Mouse (Mus musculus): ENCODE measurements at regions not wholly inside any gene's neighbourhood (a gene's known extent, or its start where the extent isn't known, plus 50 kb on each side); places are given as distances from the start of the nearest gene placed in this dataset.
A peak's percentile ranks its signal among the peaks of the same experiment; 100 is the strongest.

DNA sequence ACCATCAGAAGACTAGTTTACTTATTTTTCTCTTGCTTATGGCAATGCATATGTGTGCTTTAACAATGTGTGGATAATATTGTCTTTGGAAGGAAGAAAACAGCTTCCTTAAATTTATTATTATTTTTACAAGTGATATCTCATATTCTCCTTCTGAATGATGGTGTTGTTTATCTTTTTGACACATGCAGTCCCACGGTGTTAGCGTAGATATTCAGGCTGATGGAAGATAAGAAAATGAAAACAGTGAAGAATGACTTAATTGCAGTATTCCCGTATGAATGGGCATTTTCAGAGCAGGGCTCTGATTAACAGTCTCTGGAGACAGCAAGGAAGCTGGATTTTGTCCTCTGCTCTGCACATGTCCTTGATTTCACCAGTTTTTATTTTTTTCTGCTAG, 303.5 kb upstream of the Pdcd1 start:
- DNase-seq, result no peak
- no peak for TF ChIP-seq CTCF (IDR thresholded peaks at IDR 0.05; ENCODE audit: low read depth)
- H3K9me3 ChIP-seq (ENCODE audit: low read depth, low read length), result no peaks in the 10 kb centered on the region

DNA sequence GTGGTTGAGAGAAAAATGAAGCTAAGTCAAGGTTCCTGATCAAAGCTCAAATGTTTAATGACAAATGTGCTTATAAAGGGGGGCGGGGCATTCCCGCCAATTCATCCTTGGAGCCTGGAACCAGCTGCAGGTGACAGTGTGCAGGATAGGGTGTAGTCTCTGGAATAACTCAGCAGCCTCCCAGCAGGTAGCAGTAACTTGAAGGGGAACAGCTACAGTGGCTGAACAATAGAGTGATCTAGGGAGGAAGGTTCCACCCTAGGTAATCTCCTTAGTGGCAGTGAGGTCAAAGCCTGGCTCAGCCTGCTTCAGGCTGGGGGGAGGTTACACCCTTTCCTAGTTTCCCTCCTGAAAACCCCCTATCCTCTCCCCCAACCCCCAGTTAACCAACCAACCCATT, 290.2 kb upstream of the Pdcd1 start:
- no peak overlapping the region for H3K9ac ChIP-seq
- TF ChIP-seq CTCF (IDR thresholded peaks at IDR 0.05; ENCODE audit: low read depth), result no peak
- 86% methylated on average over 2 of the region's 2 CpGs for WGBS
- H3K9me3 ChIP-seq (ENCODE audit: low read depth, low read length), result no peaks in the 10 kb centered on the region
- no peak overlapping the region for H3K27ac ChIP-seq (ENCODE audit: low read depth)
- H3K4me3 ChIP-seq (ENCODE audit: low read depth, low read length), result no peak overlapping the region
- ATAC-seq (ENCODE audit: insufficient read depth), result no peak
- no peaks in the 10 kb centered on the region for H3K4me1 ChIP-seq (ENCODE audit: insufficient read depth)
- DNase-seq, result no peak
- H3K27me3 ChIP-seq (ENCODE audit: insufficient read depth, low read length), result no peaks in the 10 kb centered on the region
- H3K36me3 ChIP-seq (ENCODE audit: insufficient read depth), result no peaks in the 10 kb centered on the region
- H3K4me2 ChIP-seq, result no peak overlapping the region

More for the DNA sequence above, 303.5 kb upstream of the Pdcd1 start:
- Histone ChIP-seq H3K4me1 (ENCODE audit: insufficient read depth) (no peaks in the 10 kb centered on the region), H3K27me3 (ENCODE audit: insufficient read depth, low read length) (no peaks in the 10 kb centered on the region), H3K27ac (ENCODE audit: low read depth) (no peak overlapping the region), H3K36me3 (ENCODE audit: insufficient read depth) (no peaks in the 10 kb centered on the region), H3K4me2 (no peak overlapping the region), H3K4me3 (ENCODE audit: low read depth, low read length) (no peak overlapping the region), H3K9ac (no peak overlapping the region)
- 27% methylated on average over 3 of the region's 3 CpGs for WGBS
- no peak for ATAC-seq (ENCODE audit: insufficient read depth)

DNA sequence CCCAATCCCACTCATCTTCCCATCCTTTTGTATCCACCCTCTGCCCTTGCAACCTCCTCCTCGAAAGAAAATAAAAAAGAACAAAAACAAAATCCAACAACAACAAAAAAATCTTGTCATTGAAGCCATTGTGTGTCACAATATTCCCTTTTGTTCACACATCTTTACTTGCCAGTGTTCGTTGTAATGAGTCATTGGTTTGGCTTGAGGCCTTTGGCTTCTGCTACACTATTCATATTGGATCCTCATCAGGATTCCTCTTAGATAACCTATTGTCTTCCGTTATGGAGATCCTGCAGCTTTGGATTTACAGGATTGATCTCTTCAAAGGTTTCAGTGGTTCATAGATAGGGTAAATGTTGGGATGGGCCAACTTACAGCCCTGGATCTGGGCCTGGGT, 288.9 kb upstream of the Pdcd1 start:
- H3K4me2 ChIP-seq, result no peak overlapping the region
- no peaks in the 10 kb centered on the region for H3K36me3 ChIP-seq (ENCODE audit: insufficient read depth)
- DNase-seq (no peak), ATAC-seq (ENCODE audit: insufficient read depth) (no peak)
- no peak for TF ChIP-seq CTCF (IDR thresholded peaks at IDR 0.05; ENCODE audit: low read depth)
- H3K4me1 ChIP-seq (ENCODE audit: insufficient read depth), result no peaks in the 10 kb centered on the region
- H3K27me3 ChIP-seq (ENCODE audit: insufficient read depth, low read length), result no peaks in the 10 kb centered on the region
- no peaks in the 10 kb centered on the region for H3K9me3 ChIP-seq (ENCODE audit: low read depth, low read length)
- H3K27ac ChIP-seq (ENCODE audit: low read depth), result no peak overlapping the region
- no peak overlapping the region for H3K9ac ChIP-seq
- no peak overlapping the region for H3K4me3 ChIP-seq (ENCODE audit: low read depth, low read length)
- WGBS, result 82% methylated on average over 3 of the region's 3 CpGs

DNA sequence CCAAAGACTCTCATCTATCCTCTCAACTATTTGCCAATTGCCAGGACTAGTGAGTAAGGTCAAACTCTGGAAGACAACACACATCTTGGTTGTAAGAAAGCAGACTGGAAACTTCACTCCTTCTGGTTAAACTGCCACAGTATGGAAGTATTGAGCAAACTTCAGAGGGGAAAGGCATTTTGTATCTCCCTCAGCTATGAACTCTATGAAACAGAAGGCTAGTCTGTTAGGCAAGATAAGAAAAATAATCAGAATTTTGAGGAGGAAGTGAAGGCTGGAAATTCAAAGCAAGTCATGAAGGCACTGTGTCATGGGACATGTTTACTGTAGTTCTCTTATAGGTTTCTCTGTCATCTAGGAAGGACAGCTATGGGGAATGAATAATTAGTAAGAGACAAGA, 265.7 kb upstream of the Pdcd1 start:
- TF ChIP-seq CTCF (IDR thresholded peaks at IDR 0.05; ENCODE audit: low read depth), result no peak
- Histone ChIP-seq H3K4me1 (ENCODE audit: insufficient read depth) (no peaks in the 10 kb centered on the region), H3K9ac (no peak overlapping the region), H3K9me3 (ENCODE audit: low read depth, low read length) (no peaks in the 10 kb centered on the region), H3K36me3 (ENCODE audit: insufficient read depth) (no peaks in the 10 kb centered on the region), H3K4me3 (ENCODE audit: low read depth, low read length) (no peak overlapping the region), H3K27ac (ENCODE audit: low read depth) (no peak overlapping the region), H3K4me2 (no peak overlapping the region), H3K27me3 (ENCODE audit: insufficient read depth, low read length) (no peaks in the 10 kb centered on the region)
- DNase-seq (no peak), ATAC-seq (ENCODE audit: insufficient read depth) (no peak)

DNA sequence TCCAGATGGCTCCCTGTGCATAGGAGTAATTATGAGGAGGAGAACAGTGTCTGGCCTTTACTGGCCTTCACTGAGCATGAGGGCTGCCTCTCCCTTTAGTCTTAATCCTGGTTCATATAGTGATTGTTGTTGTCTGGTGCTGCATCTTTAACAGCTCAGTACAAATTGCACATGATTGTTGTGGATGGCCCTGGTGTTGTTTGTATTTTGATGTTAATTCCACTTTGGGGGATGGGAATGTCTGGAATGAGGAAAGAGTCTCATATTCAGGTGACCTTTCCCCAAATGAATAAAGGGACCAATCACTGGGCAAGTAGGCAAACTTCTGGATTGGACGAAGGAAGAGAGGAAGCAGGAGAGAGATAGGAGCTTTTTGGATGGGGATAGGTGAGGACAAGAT, 246.0 kb upstream of the Pdcd1 start:
- DNase-seq, result no peak
- H3K9me3 ChIP-seq (ENCODE audit: low read depth, low read length), result no peaks in the 10 kb centered on the region
- H3K27ac ChIP-seq (ENCODE audit: low read depth), result no peak overlapping the region
- no peak overlapping the region for H3K4me2 ChIP-seq
- H3K9ac ChIP-seq, result no peak overlapping the region
- H3K4me1 ChIP-seq (ENCODE audit: insufficient read depth), result no peaks in the 10 kb centered on the region
- no peaks in the 10 kb centered on the region for H3K27me3 ChIP-seq (ENCODE audit: insufficient read depth, low read length)
- no peak overlapping the region for H3K4me3 ChIP-seq (ENCODE audit: low read depth, low read length)
- H3K36me3 ChIP-seq (ENCODE audit: insufficient read depth), result no peaks in the 10 kb centered on the region
- no peak for ATAC-seq (ENCODE audit: insufficient read depth)
- TF ChIP-seq CTCF (IDR thresholded peaks at IDR 0.05; ENCODE audit: low read depth), result no peak
- 67% methylated on average over 1 of the region's 1 CpGs for WGBS

DNA sequence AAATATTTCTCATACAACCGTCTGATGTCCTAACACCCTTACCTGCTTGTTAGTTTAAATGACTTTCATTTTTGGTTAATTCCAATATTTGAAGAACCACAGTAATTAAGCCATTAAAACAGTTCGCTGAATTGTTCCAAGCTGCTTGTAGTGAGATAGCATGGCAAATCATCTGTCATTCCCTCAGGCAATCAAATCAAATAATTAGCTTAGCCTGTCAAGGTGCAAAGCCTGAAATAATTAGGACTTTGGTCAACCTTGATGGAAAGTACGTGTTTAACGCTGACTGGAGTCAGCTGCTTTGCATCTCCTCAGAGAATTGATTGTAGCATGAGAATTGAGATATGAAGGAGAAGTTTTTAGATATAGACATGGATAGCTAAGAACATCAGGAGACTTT, 220.2 kb upstream of the Pdcd1 start:
- no peaks in the 10 kb centered on the region for H3K36me3 ChIP-seq (ENCODE audit: insufficient read depth)
- TF ChIP-seq CTCF (IDR thresholded peaks at IDR 0.05; ENCODE audit: low read depth), result no peak
- WGBS, result 87% methylated on average over 4 of the region's 4 CpGs

DNA sequence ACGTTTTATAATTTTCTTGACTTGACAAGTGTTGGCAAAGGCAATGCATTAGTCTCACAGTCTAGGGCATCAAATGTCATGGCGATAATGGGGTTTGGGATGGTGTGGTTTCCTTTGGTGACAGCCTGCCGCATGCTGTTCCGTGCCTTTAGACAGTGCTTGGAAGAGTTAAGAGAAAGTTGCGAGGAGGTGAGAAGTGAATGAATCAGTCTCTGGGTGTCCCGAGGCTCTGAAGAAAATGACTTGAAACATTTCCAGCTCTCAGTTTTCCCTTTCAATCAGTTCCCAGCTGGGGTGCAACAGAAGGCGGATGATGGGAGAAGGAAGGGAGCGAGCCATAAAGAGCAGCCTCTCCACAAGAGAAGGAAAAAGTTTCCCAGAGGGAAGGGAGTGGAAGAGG, 211.0 kb upstream of the Pdcd1 start:
- Histone ChIP-seq H3K9ac (no peak overlapping the region), H3K9me3 (ENCODE audit: low read depth, low read length) (no peaks in the 10 kb centered on the region), H3K4me2 (peak overlapping the region; percentile 39), H3K36me3 (ENCODE audit: insufficient read depth) (no peaks in the 10 kb centered on the region), H3K4me1 (ENCODE audit: insufficient read depth) (no peaks in the 10 kb centered on the region), H3K27ac (ENCODE audit: low read depth) (peak overlapping the region; percentile 20; the same call in 1 of the 2 replicates), H3K27me3 (ENCODE audit: insufficient read depth, low read length) (no peaks in the 10 kb centered on the region), H3K4me3 (ENCODE audit: low read depth, low read length) (no peak overlapping the region; the same call in 1 of the 2 replicates)
- DNase-seq, result peak; percentile 84
- peak; percentile 97 for ATAC-seq (ENCODE audit: insufficient read depth)
- TF ChIP-seq CTCF (IDR thresholded peaks at IDR 0.05; ENCODE audit: low read depth), result no peak
- 31% methylated on average over 8 of the region's 8 CpGs for WGBS

More for the DNA sequence above, 220.2 kb upstream of the Pdcd1 start:
- no peak for ATAC-seq (ENCODE audit: insufficient read depth)
- Histone ChIP-seq H3K27me3 (ENCODE audit: insufficient read depth, low read length) (no peaks in the 10 kb centered on the region), H3K4me3 (ENCODE audit: low read depth, low read length) (no peak overlapping the region), H3K9ac (no peak overlapping the region), H3K9me3 (ENCODE audit: low read depth, low read length) (no peaks in the 10 kb centered on the region), H3K4me1 (ENCODE audit: insufficient read depth) (no peaks in the 10 kb centered on the region), H3K4me2 (no peak overlapping the region), H3K27ac (ENCODE audit: low read depth) (no peak overlapping the region)
- DNase-seq, result no peak

DNA sequence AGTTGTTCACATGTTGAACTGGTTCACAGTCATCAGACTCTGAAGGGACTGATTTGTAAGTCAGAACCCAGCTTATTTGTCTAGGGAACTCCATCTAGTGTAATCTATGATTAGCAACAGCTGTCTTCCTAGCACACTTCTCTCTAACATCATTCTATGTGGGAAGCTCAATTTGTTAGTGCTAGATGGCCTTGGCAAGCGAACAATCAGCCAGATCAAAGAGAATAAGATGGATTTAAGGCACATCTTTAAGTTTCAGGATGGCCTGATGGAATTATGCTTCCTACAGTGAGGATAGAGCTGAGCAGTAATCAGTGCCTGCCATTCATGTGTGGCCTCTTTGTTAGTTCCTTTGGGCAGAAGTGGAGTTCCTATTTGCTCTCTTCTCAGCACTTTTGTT, 183.1 kb upstream of the Pdcd1 start:
- no peaks in the 10 kb centered on the region for H3K27me3 ChIP-seq (ENCODE audit: insufficient read depth, low read length)
- ATAC-seq (ENCODE audit: insufficient read depth), result peak; percentile 75
- no peak overlapping the region for H3K4me3 ChIP-seq (ENCODE audit: low read depth, low read length)
- no peak overlapping the region for H3K4me2 ChIP-seq
- TF ChIP-seq CTCF (IDR thresholded peaks at IDR 0.05; ENCODE audit: low read depth), result no peak
- H3K4me1 ChIP-seq (ENCODE audit: insufficient read depth), result no peaks in the 10 kb centered on the region
- peak; percentile 71 for DNase-seq
- H3K27ac ChIP-seq (ENCODE audit: low read depth), result no peak overlapping the region
- no peaks in the 10 kb centered on the region for H3K36me3 ChIP-seq (ENCODE audit: insufficient read depth)
- no peak overlapping the region for H3K9ac ChIP-seq
- WGBS, result 19% methylated on average over 1 of the region's 1 CpGs
- H3K9me3 ChIP-seq (ENCODE audit: low read depth, low read length), result no peaks in the 10 kb centered on the region

Data from lung, embryonic 14.5 days (tissue).